Mouse (Mus musculus): ENCODE data around the gene Tef. TPM values are rescaled to one million over a fixed set of nuclear protein-coding genes. Genes with fewer than 3 reads are reported as not detected.
A peak's percentile ranks its signal among the peaks of the same experiment; 100 is the strongest.

Tef gene
- polyA plus RNA-seq, 1 experiment: 95.4 TPM

GRCm38 (mm10) chr15:81832219-81832618 is 30.0 kb downstream of the Tef start:
- no peak for DNase-seq
- peaks cover 5% of the 10 kb centered on the region for H3K4me1 ChIP-seq (ENCODE audit: control insufficient read depth, insufficient read depth, low read length)
- no peak overlapping the region for H3K4me3 ChIP-seq (replicated peaks; ENCODE audit: extremely low read depth, low read depth, low read length)
- no peak for TF ChIP-seq CTCF (IDR thresholded peaks at IDR 0.05; ENCODE audit: insufficient read depth, low read length)
- no peak for TF ChIP-seq POLR2A (IDR thresholded peaks at IDR 0.05; ENCODE audit: borderline replicate concordance, extremely low read depth, low read depth, low read length)
- 48% methylated on average over 3 of the region's 3 CpGs for WGBS

DNA sequence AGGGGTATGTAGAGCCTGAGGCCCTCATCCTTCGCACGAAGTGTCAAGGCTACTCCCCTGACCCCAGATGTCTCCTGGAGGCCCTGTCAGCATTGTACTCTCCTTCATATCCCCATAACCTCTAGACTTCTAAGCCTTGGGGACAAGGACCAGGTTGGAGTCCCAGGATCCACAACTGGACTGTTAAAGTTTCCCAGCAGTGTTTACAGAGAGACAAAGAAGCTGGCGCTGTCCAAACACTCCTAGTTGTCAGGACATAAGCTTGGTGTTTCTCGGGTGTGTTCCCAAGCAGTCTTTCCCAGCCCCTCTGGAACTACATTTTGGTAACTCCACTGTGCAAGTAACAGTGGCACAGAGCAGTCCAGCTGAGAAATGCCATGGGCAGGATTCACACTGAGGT is 31.3 kb downstream of the Tef start:
- 69% methylated on average over 4 of the region's 4 CpGs for WGBS
- H3K4me3 ChIP-seq (replicated peaks; ENCODE audit: extremely low read depth, low read depth, low read length): no peak overlapping the region
- no peak for TF ChIP-seq POLR2A (IDR thresholded peaks at IDR 0.05; ENCODE audit: borderline replicate concordance, extremely low read depth, low read depth, low read length)
- TF ChIP-seq CTCF (IDR thresholded peaks at IDR 0.05; ENCODE audit: insufficient read depth, low read length): no peak
- no peak for DNase-seq
- peaks cover 5% of the 10 kb centered on the region for H3K4me1 ChIP-seq (ENCODE audit: control insufficient read depth, insufficient read depth, low read length)

GRCm38 (mm10) chr15:81834171-81834841 is 32.1 kb downstream of the Tef start:
- Histone ChIP-seq H3K4me1 (ENCODE audit: control insufficient read depth, insufficient read depth, low read length) (peaks cover 5% of the 10 kb centered on the region), H3K4me3 (replicated peaks; ENCODE audit: extremely low read depth, low read depth, low read length) (no peak overlapping the region)
- no peak for DNase-seq
- TF ChIP-seq CTCF (IDR thresholded peaks at IDR 0.05; ENCODE audit: insufficient read depth, low read length): no peak
- no peak for TF ChIP-seq POLR2A (IDR thresholded peaks at IDR 0.05; ENCODE audit: borderline replicate concordance, extremely low read depth, low read depth, low read length)
- 69% methylated on average over 3 of the region's 3 CpGs for WGBS

- Histone ChIP-seq H3K4me3 (replicated peaks; ENCODE audit: extremely low read depth, low read depth, low read length) (no peak overlapping the region), H3K4me1 (ENCODE audit: control insufficient read depth, insufficient read depth, low read length) (peaks cover 11% of the 10 kb centered on the region)
- WGBS: 76% methylated on average over 10 of the region's 10 CpGs
- TF ChIP-seq POLR2A (IDR thresholded peaks at IDR 0.05; ENCODE audit: borderline replicate concordance, extremely low read depth, low read depth, low read length) (no peak), CTCF (IDR thresholded peaks at IDR 0.05; ENCODE audit: insufficient read depth, low read length) (no peak)
- no peak for DNase-seq
These were observed 33.0 kb downstream of the Tef start for GRCm38 (mm10) chr15:81835007-81835880.

GRCm38 (mm10) chr15:81836124-81836821 is 34.1 kb downstream of the Tef start:
- DNase-seq: peak; percentile 80
- H3K4me1 ChIP-seq (ENCODE audit: control insufficient read depth, insufficient read depth, low read length): peaks cover 11% of the 10 kb centered on the region
- peak; percentile 75; the same call in 1 of the 2 replicates for TF ChIP-seq POLR2A (IDR thresholded peaks at IDR 0.05; ENCODE audit: borderline replicate concordance, extremely low read depth, low read depth, low read length)
- TF ChIP-seq CTCF (IDR thresholded peaks at IDR 0.05; ENCODE audit: insufficient read depth, low read length): no peak
- WGBS: 3% methylated on average over 33 of the region's 33 CpGs
- H3K4me3 ChIP-seq (replicated peaks; ENCODE audit: extremely low read depth, low read depth, low read length): peak overlapping the region; percentile 29

DNA sequence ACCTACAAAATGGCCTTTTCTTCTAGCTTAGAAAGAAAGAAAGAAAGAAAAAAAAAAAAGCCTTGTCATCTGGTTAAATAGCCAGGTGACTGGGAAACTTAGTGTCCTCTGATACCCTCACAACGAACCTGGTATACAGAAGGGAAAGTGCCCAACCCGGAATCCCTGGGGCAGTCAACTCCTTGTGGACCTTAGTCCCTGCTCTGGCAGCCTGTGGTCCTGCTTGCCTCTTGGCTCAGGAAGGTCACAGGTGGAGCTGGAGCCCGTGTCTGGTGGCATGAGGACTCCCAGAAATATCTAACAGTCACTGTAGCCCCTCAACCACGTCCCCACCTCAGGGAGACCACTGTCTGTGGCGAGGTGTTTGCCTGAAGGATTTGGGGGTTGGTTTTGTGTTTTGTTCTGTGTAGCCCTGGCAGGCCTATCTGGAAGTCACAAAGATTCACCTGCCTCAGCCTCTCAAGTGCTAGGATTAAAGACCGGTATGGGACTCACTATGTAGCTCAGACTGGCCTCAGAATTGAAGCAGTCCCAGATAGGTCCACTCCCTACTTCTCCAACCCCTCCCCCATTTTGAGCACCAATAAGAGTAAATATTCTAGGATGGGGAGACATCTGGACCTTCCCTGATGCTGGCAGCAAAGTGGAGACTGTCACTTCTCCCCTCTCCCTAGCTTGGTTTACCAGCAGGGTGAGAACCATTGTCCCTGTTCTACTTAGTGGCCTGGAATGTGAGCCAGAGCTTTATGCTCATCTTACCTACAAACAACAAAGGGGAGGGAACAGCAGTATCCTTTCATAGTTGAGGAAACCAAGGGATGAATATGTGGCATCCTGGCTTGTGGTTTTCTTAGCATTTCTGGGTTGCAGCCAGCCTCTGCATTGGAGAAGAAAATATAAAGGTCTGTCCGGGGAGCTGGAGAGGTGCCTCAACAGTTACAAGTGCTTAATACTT is 35.0 kb downstream of the Tef start:
- DNase-seq: no peak

DNA sequence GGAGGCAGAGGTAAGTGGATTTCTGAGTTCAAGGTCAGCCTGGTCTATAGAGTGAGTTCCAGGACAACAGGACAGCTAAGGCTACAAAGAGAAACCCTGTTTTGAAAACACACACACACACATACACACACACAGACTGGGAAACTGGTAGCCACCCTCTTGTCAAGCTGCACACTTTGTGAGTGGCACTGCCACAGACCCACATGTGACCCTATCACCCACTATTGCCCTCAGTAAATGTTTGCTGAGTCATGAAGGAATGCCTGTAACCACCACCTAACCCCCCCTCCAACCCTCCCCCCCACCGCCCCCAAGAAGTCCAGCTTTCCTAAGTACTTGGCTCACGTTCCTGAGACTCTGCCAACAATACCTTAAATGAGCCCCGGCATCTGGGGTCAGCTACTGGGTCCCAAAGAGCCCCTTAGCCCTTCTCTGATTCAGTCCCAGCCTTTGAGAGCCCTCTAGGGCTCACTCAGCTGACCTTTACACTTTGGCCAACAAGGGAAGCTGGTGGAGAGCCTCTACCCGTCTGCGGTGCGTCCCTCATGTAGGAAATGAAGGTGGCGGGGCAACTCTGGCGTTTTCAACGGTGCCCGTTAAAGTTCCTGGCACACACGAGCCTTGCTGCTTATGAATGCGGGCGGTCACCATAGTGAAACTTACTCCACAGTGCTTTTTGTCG is 36.5 kb downstream of the Tef start:
- WGBS: 43% methylated on average over 14 of the region's 14 CpGs
- Histone ChIP-seq H3K4me1 (ENCODE audit: control insufficient read depth, insufficient read depth, low read length) (peaks cover 8% of the 10 kb centered on the region), H3K4me3 (replicated peaks; ENCODE audit: extremely low read depth, low read depth, low read length) (no peak overlapping the region)
- DNase-seq: peak; percentile 46
- TF ChIP-seq CTCF (IDR thresholded peaks at IDR 0.05; ENCODE audit: insufficient read depth, low read length): no peak
- TF ChIP-seq POLR2A (IDR thresholded peaks at IDR 0.05; ENCODE audit: borderline replicate concordance, extremely low read depth, low read depth, low read length): no peak

More for the DNA sequence above, 35.0 kb downstream of the Tef start:
- TF ChIP-seq POLR2A (IDR thresholded peaks at IDR 0.05; ENCODE audit: borderline replicate concordance, extremely low read depth, low read depth, low read length) (no peak), CTCF (IDR thresholded peaks at IDR 0.05; ENCODE audit: insufficient read depth, low read length) (no peak)
- Histone ChIP-seq H3K4me3 (replicated peaks; ENCODE audit: extremely low read depth, low read depth, low read length) (no peak overlapping the region), H3K4me1 (ENCODE audit: control insufficient read depth, insufficient read depth, low read length) (peaks cover 8% of the 10 kb centered on the region)
- WGBS: 56% methylated on average over 7 of the region's 7 CpGs

- peaks cover 8% of the 10 kb centered on the region for H3K4me1 ChIP-seq (ENCODE audit: control insufficient read depth, insufficient read depth, low read length)
- WGBS: 29% methylated on average over 5 of the region's 5 CpGs
- TF ChIP-seq CTCF (IDR thresholded peaks at IDR 0.05; ENCODE audit: insufficient read depth, low read length) (no peak), POLR2A (IDR thresholded peaks at IDR 0.05; ENCODE audit: borderline replicate concordance, extremely low read depth, low read depth, low read length) (peak; percentile 56; the same call in 1 of the 2 replicates)
- no peak overlapping the region for H3K4me3 ChIP-seq (replicated peaks; ENCODE audit: extremely low read depth, low read depth, low read length)
- peak; percentile 82 for DNase-seq
These were observed 37.4 kb downstream of the Tef start for GRCm38 (mm10) chr15:81839634-81840033.

All from lung, adult 2 months (tissue).